Mouse (Mus musculus): ENCODE data around the gene C1qtnf9. TPM values are rescaled to one million over a fixed set of nuclear protein-coding genes. Genes with fewer than 3 reads are reported as not detected.
A peak's percentile ranks its signal among the peaks of the same experiment; 100 is the strongest.

The C1qtnf9 gene
- polyA plus RNA-seq (2015; fragmentation: Nextera tagmentation; extraction: Ambion mirVana) = 0.13 and 0.17 TPM in 2 replicates

- no peak within 1 kb of the TSS for H3K9ac ChIP-seq (replicated peaks)
- no peaks in the 10 kb centered on the region for H3K36me3 ChIP-seq
- no peak for ATAC-seq (replicated peaks)
- no peak within 1 kb of the TSS for H3K4me3 ChIP-seq
- H3K27me3 ChIP-seq = no peaks in the 10 kb centered on the region
- H3K4me1 ChIP-seq = no peaks in the 10 kb centered on the region
- WGBS = 66% methylated on average over 4 of the region's 4 CpGs
- H3K9me3 ChIP-seq = no peaks in the 10 kb centered on the region
- H3K27ac ChIP-seq (replicated peaks) = no peak within 1 kb of the TSS
- no peak within 1 kb of the TSS for H3K4me2 ChIP-seq (replicated peaks)
These were observed at the start of gene C1qtnf9 for GRCm38 (mm10) chr14:60767884-60768283. Gene C1qtnf9 (plus strand): TSS chr14:60768134.

GRCm38 (mm10) chr14:60721304-60721703 is 46.6 kb upstream of the C1qtnf9 start:
- H3K9ac ChIP-seq (replicated peaks) = no peak overlapping the region
- H3K27me3 ChIP-seq = no peaks in the 10 kb centered on the region
- 0 out of 2 replicates have a peak, but pooled peaks cover 9% of the 10 kb centered on the region for H3K4me1 ChIP-seq
- no peaks in the 10 kb centered on the region for H3K9me3 ChIP-seq
- no peak overlapping the region for H3K4me3 ChIP-seq
- H3K27ac ChIP-seq (replicated peaks) = no peak overlapping the region
- 49% methylated on average over 8 of the region's 8 CpGs for WGBS
- no peak for ATAC-seq (replicated peaks)
- H3K36me3 ChIP-seq = no peaks in the 10 kb centered on the region
- H3K4me2 ChIP-seq (replicated peaks) = no peak overlapping the region

- Histone ChIP-seq H3K36me3 (no peaks in the 10 kb centered on the region), H3K27ac (replicated peaks) (no peak overlapping the region), H3K9me3 (no peaks in the 10 kb centered on the region), H3K4me2 (replicated peaks) (no peak overlapping the region), H3K9ac (replicated peaks) (no peak overlapping the region), H3K27me3 (no peaks in the 10 kb centered on the region), H3K4me1 (0 out of 2 replicates have a peak, but pooled peaks cover 9% of the 10 kb centered on the region), H3K4me3 (no peak overlapping the region)
- WGBS = 62% methylated on average over 3 of the region's 3 CpGs
- ATAC-seq (replicated peaks) = no peak
These were observed 46.0 kb upstream of the C1qtnf9 start for GRCm38 (mm10) chr14:60721938-60722337.

- Histone ChIP-seq H3K9ac (replicated peaks) (no peak overlapping the region), H3K27ac (replicated peaks) (no peak overlapping the region), H3K36me3 (no peaks in the 10 kb centered on the region), H3K4me1 (0 out of 2 replicates have a peak, but pooled peaks cover 9% of the 10 kb centered on the region), H3K4me3 (no peak overlapping the region), H3K4me2 (replicated peaks) (no peak overlapping the region), H3K9me3 (no peaks in the 10 kb centered on the region), H3K27me3 (no peaks in the 10 kb centered on the region)
- 0 out of 2 replicates have a peak, but pooled peaks have one; percentile 13 for ATAC-seq (replicated peaks)
- 65% methylated on average over 6 of the region's 6 CpGs for WGBS
These were observed 41.8 kb upstream of the C1qtnf9 start for GRCm38 (mm10) chr14:60726091-60726490.

GRCm38 (mm10) chr14:60727130-60727529 is 40.8 kb upstream of the C1qtnf9 start:
- Histone ChIP-seq H3K9ac (replicated peaks) (no peak overlapping the region), H3K4me3 (no peak overlapping the region), H3K27me3 (no peaks in the 10 kb centered on the region), H3K36me3 (no peaks in the 10 kb centered on the region), H3K4me1 (peaks cover 3% of the 10 kb centered on the region; the same call in 1 of the 2 replicates), H3K27ac (replicated peaks) (no peak overlapping the region), H3K9me3 (no peaks in the 10 kb centered on the region), H3K4me2 (replicated peaks) (no peak overlapping the region)
- 78% methylated on average over 4 of the region's 4 CpGs for WGBS
- no peak for ATAC-seq (replicated peaks)

- H3K4me2 ChIP-seq (replicated peaks) = no peak overlapping the region
- H3K36me3 ChIP-seq = no peaks in the 10 kb centered on the region
- no peak for ATAC-seq (replicated peaks)
- no peaks in the 10 kb centered on the region for H3K9me3 ChIP-seq
- no peak overlapping the region for H3K9ac ChIP-seq (replicated peaks)
- H3K4me3 ChIP-seq = no peak overlapping the region
- no peaks in the 10 kb centered on the region for H3K27me3 ChIP-seq
- H3K4me1 ChIP-seq = peaks cover 44% of the 10 kb centered on the region
- WGBS = 62% methylated on average over 6 of the region's 6 CpGs
- H3K27ac ChIP-seq (replicated peaks) = 0 out of 2 replicates have a peak overlapping the region, but pooled peaks have one; percentile 25
These were observed 35.9 kb upstream of the C1qtnf9 start for GRCm38 (mm10) chr14:60732081-60732480.

- H3K36me3 ChIP-seq = no peaks in the 10 kb centered on the region
- no peaks in the 10 kb centered on the region for H3K9me3 ChIP-seq
- peak overlapping the region; percentile 63; the same call in 1 of the 2 replicates for H3K27ac ChIP-seq (replicated peaks)
- no peaks in the 10 kb centered on the region for H3K27me3 ChIP-seq
- H3K4me3 ChIP-seq = 0 out of 2 replicates have a peak overlapping the region, but pooled peaks have one; percentile 6
- 0 out of 2 replicates have a peak overlapping the region, but pooled peaks have one; percentile 9 for H3K4me2 ChIP-seq (replicated peaks)
- peak overlapping the region; percentile 33 for H3K9ac ChIP-seq (replicated peaks)
- no peak for ATAC-seq (replicated peaks)
- peaks cover 50% of the 10 kb centered on the region for H3K4me1 ChIP-seq
- WGBS = 30% methylated on average over 16 of the region's 16 CpGs
These were observed 35.1 kb upstream of the C1qtnf9 start for GRCm38 (mm10) chr14:60732787-60733186.

GRCm38 (mm10) chr14:60733706-60734105 is 34.2 kb upstream of the C1qtnf9 start:
- WGBS = 47% methylated on average over 4 of the region's 4 CpGs
- Histone ChIP-seq H3K9ac (replicated peaks) (no peak overlapping the region), H3K4me1 (peaks cover 58% of the 10 kb centered on the region), H3K36me3 (no peaks in the 10 kb centered on the region), H3K27ac (replicated peaks) (peak overlapping the region; percentile 63), H3K9me3 (no peaks in the 10 kb centered on the region), H3K4me2 (replicated peaks) (no peak overlapping the region), H3K27me3 (no peaks in the 10 kb centered on the region), H3K4me3 (no peak overlapping the region)
- 0 out of 2 replicates have a peak, but pooled peaks have one; percentile 18 for ATAC-seq (replicated peaks)

GRCm38 (mm10) chr14:60735206-60735605 is 32.7 kb upstream of the C1qtnf9 start:
- no peaks in the 10 kb centered on the region for H3K27me3 ChIP-seq
- WGBS = 39% methylated on average over 5 of the region's 5 CpGs
- H3K27ac ChIP-seq (replicated peaks) = no peak overlapping the region
- no peak overlapping the region for H3K9ac ChIP-seq (replicated peaks)
- no peaks in the 10 kb centered on the region for H3K9me3 ChIP-seq
- H3K4me1 ChIP-seq = peaks cover 69% of the 10 kb centered on the region
- no peak overlapping the region for H3K4me3 ChIP-seq
- H3K36me3 ChIP-seq = no peaks in the 10 kb centered on the region
- ATAC-seq (replicated peaks) = no peak
- no peak overlapping the region for H3K4me2 ChIP-seq (replicated peaks)

- Histone ChIP-seq H3K4me2 (replicated peaks) (no peak overlapping the region), H3K36me3 (no peaks in the 10 kb centered on the region), H3K4me3 (no peak overlapping the region), H3K9me3 (no peaks in the 10 kb centered on the region), H3K27ac (replicated peaks) (peak overlapping the region; percentile 71), H3K27me3 (no peaks in the 10 kb centered on the region), H3K9ac (replicated peaks) (no peak overlapping the region), H3K4me1 (peaks cover 76% of the 10 kb centered on the region)
- WGBS = 53% methylated on average over 13 of the region's 13 CpGs
- ATAC-seq (replicated peaks) = no peak
These were observed 31.9 kb upstream of the C1qtnf9 start for GRCm38 (mm10) chr14:60735848-60736547.

- peak; percentile 15; the same call in 1 of the 2 replicates for ATAC-seq (replicated peaks)
- no peaks in the 10 kb centered on the region for H3K27me3 ChIP-seq
- H3K27ac ChIP-seq (replicated peaks) = peak overlapping the region; percentile 71
- H3K4me1 ChIP-seq = peaks cover 83% of the 10 kb centered on the region
- no peak overlapping the region for H3K4me2 ChIP-seq (replicated peaks)
- no peak overlapping the region for H3K9ac ChIP-seq (replicated peaks)
- H3K4me3 ChIP-seq = no peak overlapping the region
- 5% methylated on average over 4 of the region's 4 CpGs for WGBS
- no peaks in the 10 kb centered on the region for H3K36me3 ChIP-seq
- no peaks in the 10 kb centered on the region for H3K9me3 ChIP-seq
These were observed 31.2 kb upstream of the C1qtnf9 start for GRCm38 (mm10) chr14:60736591-60737192.

- Histone ChIP-seq H3K36me3 (no peaks in the 10 kb centered on the region), H3K27me3 (no peaks in the 10 kb centered on the region), H3K27ac (replicated peaks) (peak overlapping the region; percentile 71; the same call in 1 of the 2 replicates), H3K4me1 (peaks cover 85% of the 10 kb centered on the region), H3K4me3 (no peak overlapping the region), H3K9me3 (no peaks in the 10 kb centered on the region), H3K4me2 (replicated peaks) (no peak overlapping the region), H3K9ac (replicated peaks) (no peak overlapping the region)
- WGBS = 10% methylated on average over 7 of the region's 7 CpGs
- no peak for ATAC-seq (replicated peaks)
These were observed 30.7 kb upstream of the C1qtnf9 start for GRCm38 (mm10) chr14:60737202-60737611.

All from forebrain, embryonic 15.5 days (tissue).